Mouse (Mus musculus) yolk sac, embryonic 10.5 days (tissue): Measurements from ENCODE around the gene Eif3c.
A peak's percentile ranks its signal among the peaks of the same experiment; 100 is the strongest.

Experiments used
- DNase-seq: peaks from one replicate; pipeline ENCODE4 v3.0.0-alpha.2; 2017; ENCODE audit warnings: low spot score

Gene Eif3c

GRCm38 (mm10) chr7:126545631-126546030, 20.6 kb downstream of the Eif3c start:
- DNase-seq = no peak

GRCm38 (mm10) chr7:126541661-126542060, 24.6 kb downstream of the Eif3c start:
- no peak for DNase-seq

- DNase-seq = no peak
Observed at GRCm38 (mm10) chr7:126537820-126538585, 28.2 kb downstream of the Eif3c start.

- DNase-seq = no peak
Observed at GRCm38 (mm10) chr7:126536466-126536865, 29.7 kb downstream of the Eif3c start.

GRCm38 (mm10) chr7:126535766-126536165, 30.4 kb downstream of the Eif3c start:
- DNase-seq = no peak

- DNase-seq = no peak
Observed at GRCm38 (mm10) chr7:126533434-126533833, 32.8 kb downstream of the Eif3c start.

- peak; percentile 23 for DNase-seq
Observed at GRCm38 (mm10) chr7:126528166-126528577, 38.0 kb downstream of the Eif3c start.

GRCm38 (mm10) chr7:126523316-126523715, 42.9 kb downstream of the Eif3c start:
- no peak for DNase-seq

GRCm38 (mm10) chr7:126519513-126519912, 46.7 kb downstream of the Eif3c start:
- no peak for DNase-seq

- DNase-seq = peak; percentile 27
Observed at GRCm38 (mm10) chr7:126518261-126518941, 47.8 kb downstream of the Eif3c start.

GRCm38 (mm10) chr7:126511287-126511686, 54.9 kb downstream of the Eif3c start:
- DNase-seq = no peak

- no peak for DNase-seq
Observed at GRCm38 (mm10) chr7:126507126-126507778, 59.0 kb downstream of the Eif3c start.

- no peak for DNase-seq
Observed at GRCm38 (mm10) chr7:126504913-126505312, 61.3 kb downstream of the Eif3c start.

GRCm38 (mm10) chr7:126503273-126503878, 62.8 kb downstream of the Eif3c start, which contains the start of gene Atxn2l:
TSS of gene Atxn2l (minus strand) at chr7:126503437.
- DNase-seq = peak; percentile 99

- no peak for DNase-seq
Observed at GRCm38 (mm10) chr7:126502751-126503150, 63.5 kb downstream of the Eif3c start.

GRCm38 (mm10) chr7:126502023-126502741, 64.0 kb downstream of the Eif3c start:
- peak; percentile 99 for DNase-seq

GRCm38 (mm10) chr7:126501684-126502022, 64.6 kb downstream of the Eif3c start:
- DNase-seq = no peak

GRCm38 (mm10) chr7:126499416-126499815, 66.8 kb downstream of the Eif3c start:
- DNase-seq = no peak

GRCm38 (mm10) chr7:126497966-126498365, 68.2 kb downstream of the Eif3c start:
- DNase-seq = no peak

- no peak for DNase-seq
Observed at GRCm38 (mm10) chr7:126496475-126496874, 69.7 kb downstream of the Eif3c start.
